Mouse (Mus musculus) thymus, postnatal 0 days (tissue): ENCODE results near the gene Tnfsf14. TPM values are rescaled to one million over a fixed set of nuclear protein-coding genes. Genes with fewer than 3 reads are reported as not detected.

ENCODE experiments used
- DNase-seq: peaks from one replicate; pipeline ENCODE4 v3.0.0-alpha.2; 2015; ENCODE audit warnings: low spot score
- polyA plus RNA-seq: library from polyadenylated mRNA; unstranded; fragments of >200 nt; fragmentation: Nextera tagmentation; extraction: Ambion mirVana; gene quantifications from 2 replicates; pipeline ENCODE4 v1.2.1, GENCODE M21; 2015

Gene Tnfsf14
- 3.4 and 4.7 TPM in 2 replicates for polyA plus RNA-seq

GRCm38 (mm10) chr17:57194041-57194507, at the start of gene Tnfsf14:
TSS of gene Tnfsf14 (minus strand) at chr17:57194177.
- DNase-seq: peak; percentile 85

- DNase-seq: no peak
Measured at GRCm38 (mm10) chr17:57237181-57237580, 43.2 kb upstream of the Tnfsf14 start.

- DNase-seq: no peak
Measured at GRCm38 (mm10) chr17:57235803-57236202, 41.8 kb upstream of the Tnfsf14 start.

- no peak for DNase-seq
Measured at GRCm38 (mm10) chr17:57234254-57234928, 40.4 kb upstream of the Tnfsf14 start.

- DNase-seq: no peak
Measured at GRCm38 (mm10) chr17:57233038-57233437, 39.1 kb upstream of the Tnfsf14 start.

GRCm38 (mm10) chr17:57232200-57232599, 38.2 kb upstream of the Tnfsf14 start:
- DNase-seq: no peak

- no peak for DNase-seq
Measured at GRCm38 (mm10) chr17:57231321-57231771, 37.4 kb upstream of the Tnfsf14 start.

- DNase-seq: no peak
Measured at GRCm38 (mm10) chr17:57230728-57231125, 36.8 kb upstream of the Tnfsf14 start.

GRCm38 (mm10) chr17:57229851-57230727, 36.1 kb upstream of the Tnfsf14 start:
- DNase-seq: no peak

GRCm38 (mm10) chr17:57228873-57229272, 34.9 kb upstream of the Tnfsf14 start:
- no peak for DNase-seq

GRCm38 (mm10) chr17:57228014-57228413, 34.0 kb upstream of the Tnfsf14 start, which contains the start of gene C3:
TSS of gene C3 (minus strand) at chr17:57228136.
- DNase-seq: no peak

- no peak for DNase-seq
Measured at GRCm38 (mm10) chr17:57227468-57227867, 33.5 kb upstream of the Tnfsf14 start.

- DNase-seq: no peak
Measured at GRCm38 (mm10) chr17:57223313-57223712, 29.3 kb upstream of the Tnfsf14 start.

- DNase-seq: no peak
Measured at GRCm38 (mm10) chr17:57221911-57222310, 27.9 kb upstream of the Tnfsf14 start.

GRCm38 (mm10) chr17:57219884-57220207, 25.9 kb upstream of the Tnfsf14 start:
- DNase-seq: peak; percentile 40

GRCm38 (mm10) chr17:57219167-57219883, 25.3 kb upstream of the Tnfsf14 start:
- DNase-seq: peak; percentile 70

- DNase-seq: no peak
Measured at GRCm38 (mm10) chr17:57218335-57218900, 24.4 kb upstream of the Tnfsf14 start.

GRCm38 (mm10) chr17:57214676-57215387, 20.9 kb upstream of the Tnfsf14 start:
- DNase-seq: peak; percentile 31

GRCm38 (mm10) chr17:57211501-57211900, 17.5 kb upstream of the Tnfsf14 start:
- DNase-seq: no peak

- DNase-seq: peak; percentile 68
Measured at GRCm38 (mm10) chr17:57209330-57209729, 15.4 kb upstream of the Tnfsf14 start.

GRCm38 (mm10) chr17:57207938-57208337, 14.0 kb upstream of the Tnfsf14 start:
- no peak for DNase-seq
